Mouse (Mus musculus): ENCODE measurements around the gene Picalm.

DNA sequence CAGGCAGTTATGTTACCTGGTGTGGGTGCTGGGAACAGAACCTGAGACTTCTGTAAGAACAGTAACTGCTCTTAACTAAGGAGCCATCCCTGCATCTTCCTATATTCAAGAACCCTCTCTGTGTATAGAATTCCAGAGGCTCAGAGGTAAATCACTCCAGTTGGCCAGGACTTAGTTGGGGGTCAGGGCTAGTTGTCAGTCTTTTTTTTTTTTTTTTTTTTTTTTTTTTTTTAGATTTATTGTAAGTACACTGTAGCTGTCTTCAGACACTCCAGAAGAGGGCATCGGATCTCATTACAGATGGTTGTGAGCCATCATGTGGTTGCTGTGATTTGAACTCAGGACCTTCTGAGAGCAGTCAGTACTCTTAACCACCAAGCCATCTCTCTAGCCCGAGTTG lies 91.5 kb downstream of the Picalm start:
- TF ChIP-seq POLR2A (IDR thresholded peaks at IDR 0.05; ENCODE audit: low read depth, low read length) (no peak), CTCF (conservative IDR thresholded peaks at IDR 0.05; ENCODE audit: insufficient read depth, insufficient read length, low read depth, low read length) (no peak)
